Mouse (Mus musculus) thymus, postnatal 14 days (tissue): ENCODE measurements at regions not wholly inside any gene's neighbourhood (a gene's known extent, or its start where the extent isn't known, plus 50 kb on each side); places are given as distances from the start of the nearest gene placed in this dataset.

Experiments used
- DNase-seq: peaks from one replicate; pipeline ENCODE4 v3.0.0; 2021

GRCm38 (mm10) chr8:11909146-11909545 is 68.9 kb downstream of the Tex29 start:
- no peak for DNase-seq

- no peak for DNase-seq
Observed at GRCm38 (mm10) chr8:11911639-11912450, 71.6 kb downstream of the Tex29 start.

GRCm38 (mm10) chr8:11912451-11913128 is 72.3 kb downstream of the Tex29 start:
- no peak for DNase-seq

GRCm38 (mm10) chr8:11913129-11913900 is 73.0 kb downstream of the Tex29 start:
- DNase-seq: no peak

- DNase-seq: no peak
Observed at GRCm38 (mm10) chr8:11914131-11914530, 73.9 kb downstream of the Tex29 start.

GRCm38 (mm10) chr8:11914681-11915474 is 74.6 kb downstream of the Tex29 start:
- DNase-seq: no peak

- no peak for DNase-seq
Observed at GRCm38 (mm10) chr8:11915721-11916120, 75.4 kb downstream of the Tex29 start.

GRCm38 (mm10) chr8:11919876-11920275 is 79.6 kb downstream of the Tex29 start:
- no peak for DNase-seq

- DNase-seq: no peak
Observed at GRCm38 (mm10) chr8:11923115-11923514, 82.8 kb downstream of the Tex29 start.

- peak; percentile 65 for DNase-seq
Observed at GRCm38 (mm10) chr8:11924165-11924564, 83.9 kb downstream of the Tex29 start.

- DNase-seq: peak; percentile 33
Observed at GRCm38 (mm10) chr8:11942892-11943332, 102.6 kb downstream of the Tex29 start.

GRCm38 (mm10) chr8:11947766-11948165 is 107.5 kb downstream of the Tex29 start:
- no peak for DNase-seq

GRCm38 (mm10) chr8:11956268-11956667 is 116.0 kb downstream of the Tex29 start:
- DNase-seq: no peak

GRCm38 (mm10) chr8:11957046-11957783 is 116.9 kb downstream of the Tex29 start:
- DNase-seq: peak; percentile 14

- no peak for DNase-seq
Observed at GRCm38 (mm10) chr8:11958176-11958575, 117.9 kb downstream of the Tex29 start.

GRCm38 (mm10) chr8:11959466-11959865 is 119.2 kb downstream of the Tex29 start:
- no peak for DNase-seq

GRCm38 (mm10) chr8:11963575-11963974 is 123.3 kb downstream of the Tex29 start:
- DNase-seq: no peak

- no peak for DNase-seq
Observed at GRCm38 (mm10) chr8:11967670-11968069, 127.4 kb downstream of the Tex29 start.

- no peak for DNase-seq
Observed at GRCm38 (mm10) chr8:11970515-11970914, 130.2 kb downstream of the Tex29 start.

- DNase-seq: no peak
Observed at GRCm38 (mm10) chr8:11973436-11973835, 133.2 kb downstream of the Tex29 start.

GRCm38 (mm10) chr8:11977121-11977520 is 136.8 kb downstream of the Tex29 start:
- no peak for DNase-seq

- DNase-seq: no peak
Observed at GRCm38 (mm10) chr8:11979056-11979455, 138.8 kb downstream of the Tex29 start.
